10 mouse cellular contexts compared by ENCODE assay signal in genomic region chr7:141612791-141613190, GRCm38 (mm10). TPM values are rescaled to one million over a fixed set of nuclear protein-coding genes. Genes with fewer than 3 reads are reported as not detected.
DNase-seq lines count a peak whose midpoint lies in the region; ATAC-seq and TF ChIP-seq lines count a peak whose summit lies in the region.
"Had no signal": no experiment of that assay in that cellular context is flagged by ENCODE, and none has a peak within 500 bp of the region (broad histone marks: within the 10 kb centered on the region; RNA-seq: fewer than 3 reads in every experiment).

No protein-coding gene starts in this region.

- peak; percentile 26 for DNase-seq in ovary, postnatal 36 days (ENCODE audit: low spot score)
- DNase-seq in ovary, adult 18-20 months (ENCODE audit: low spot score) = no peak
- peak; percentile 81 for DNase-seq in heart, embryonic 10.5 days (ENCODE audit: low spot score)
- no peak for DNase-seq in embryo, embryonic 10 days (ENCODE audit: low spot score)
- DNase-seq in left cerebral cortex, adult 2 months (ENCODE audit: extremely low spot score in 1 of 2, low spot score in 2 of 2) = no peak
- DNase-seq: layer of hippocampus, postnatal 36 days had no signal

- H3K4me2 ChIP-seq in kidney, embryonic 16.5 days (replicated peaks; ENCODE audit: low read depth, low read length) = no peak overlapping the region
- H3K4me2 ChIP-seq in stomach, embryonic 16.5 days (ENCODE audit: low read depth, low read length) = no peak overlapping the region
- H3K4me2 ChIP-seq in hindbrain, embryonic 16.5 days (ENCODE audit: low read length) = no peak overlapping the region
- H3K4me2 ChIP-seq: midbrain, embryonic 12.5 days had no signal

- H3K27ac ChIP-seq in heart, embryonic 10.5 days = no peak overlapping the region
- H3K27ac ChIP-seq in kidney, embryonic 16.5 days (ENCODE audit: low read length) = peak overlapping the region; percentile 70; the same call in 1 of the 2 replicates
- peak overlapping the region; percentile 62 for H3K27ac ChIP-seq in stomach, embryonic 16.5 days (ENCODE audit: low read length)
- H3K27ac ChIP-seq in left cerebral cortex, adult 2 months = no peak overlapping the region
- no peak overlapping the region for H3K27ac ChIP-seq in hindbrain, embryonic 16.5 days (ENCODE audit: low read depth, low read length)
- H3K27ac ChIP-seq: midbrain, embryonic 12.5 days had no signal

- no peaks in the 10 kb centered on the region for H3K9me3 ChIP-seq in heart, embryonic 10.5 days
- no peaks in the 10 kb centered on the region for H3K9me3 ChIP-seq in kidney, embryonic 16.5 days (ENCODE audit: low read length)
- H3K9me3 ChIP-seq in stomach, embryonic 16.5 days (replicated peaks; ENCODE audit: control insufficient read depth, low read length) = no peaks in the 10 kb centered on the region
- H3K9me3 ChIP-seq in hindbrain, embryonic 16.5 days (ENCODE audit: control insufficient read depth, low read length) = no peaks in the 10 kb centered on the region
- H3K9me3 ChIP-seq: midbrain, embryonic 12.5 days had no signal

- WGBS in heart, embryonic 10.5 days = 46% methylated on average over 13 of the region's 13 CpGs
- 47% methylated on average over 13 of the region's 13 CpGs for WGBS in kidney, embryonic 16.5 days
- 52% methylated on average over 13 of the region's 13 CpGs for WGBS in stomach, embryonic 16.5 days
- 75% methylated on average over 13 of the region's 13 CpGs for WGBS in hindbrain, embryonic 16.5 days

- no peak; the same call in 1 of the 2 replicates for ATAC-seq in kidney, embryonic 16.5 days (ENCODE audit: low FRiP score, low TSS enrichment)
- no peak for ATAC-seq in stomach, embryonic 16.5 days (ENCODE audit: insufficient read depth, low FRiP score)
- ATAC-seq in hindbrain, embryonic 16.5 days = no peak

- no peak for TF ChIP-seq CTCF in left cerebral cortex, adult 2 months (IDR thresholded peaks at IDR 0.05)

- intact Hi-C loops in left cerebral cortex, adult 2 months (cut with DNase I) = no loop called here

- H3K36me3 ChIP-seq in heart, embryonic 10.5 days = peaks cover 84% of the 10 kb centered on the region
- peaks cover 58% of the 10 kb centered on the region for H3K36me3 ChIP-seq in kidney, embryonic 16.5 days (ENCODE audit: insufficient read depth, low read length)
- peaks cover 26% of the 10 kb centered on the region for H3K36me3 ChIP-seq in stomach, embryonic 16.5 days (ENCODE audit: control insufficient read depth, insufficient read depth, low read length)
- peaks cover 37% of the 10 kb centered on the region for H3K36me3 ChIP-seq in hindbrain, embryonic 16.5 days (ENCODE audit: control insufficient read depth, insufficient read depth, low read length)

- H3K27me3 ChIP-seq in heart, embryonic 10.5 days (ENCODE audit: insufficient read depth, poor library complexity, severe bottlenecking) = no peaks in the 10 kb centered on the region
- no peaks in the 10 kb centered on the region for H3K27me3 ChIP-seq in kidney, embryonic 16.5 days (ENCODE audit: insufficient read depth, low read length)
- H3K27me3 ChIP-seq in stomach, embryonic 16.5 days (ENCODE audit: control insufficient read depth, insufficient read depth, low read length) = no peaks in the 10 kb centered on the region
- H3K27me3 ChIP-seq in hindbrain, embryonic 16.5 days (replicated peaks; ENCODE audit: control insufficient read depth, insufficient read depth, low read length) = no peaks in the 10 kb centered on the region
- H3K27me3 ChIP-seq: midbrain, embryonic 12.5 days had no signal

- no peak overlapping the region for H3K9ac ChIP-seq in kidney, embryonic 16.5 days (replicated peaks; ENCODE audit: low read length)
- H3K9ac ChIP-seq in stomach, embryonic 16.5 days (ENCODE audit: low read length) = no peak overlapping the region
- no peak overlapping the region for H3K9ac ChIP-seq in hindbrain, embryonic 16.5 days (ENCODE audit: low read depth, low read length)
- H3K9ac ChIP-seq: midbrain, embryonic 12.5 days had no signal

- H3K4me3 ChIP-seq in heart, embryonic 10.5 days = no peak overlapping the region
- no peak overlapping the region for H3K4me3 ChIP-seq in kidney, embryonic 16.5 days (ENCODE audit: low read length)
- H3K4me3 ChIP-seq in stomach, embryonic 16.5 days (replicated peaks; ENCODE audit: low read length) = no peak overlapping the region
- no peak overlapping the region for H3K4me3 ChIP-seq in left cerebral cortex, adult 2 months
- H3K4me3 ChIP-seq in hindbrain, embryonic 16.5 days (ENCODE audit: low read length) = no peak overlapping the region
- H3K4me3 ChIP-seq: midbrain, embryonic 12.5 days had no signal

- H3K4me1 ChIP-seq in heart, embryonic 10.5 days = peaks cover 25% of the 10 kb centered on the region
- peaks cover 28% of the 10 kb centered on the region for H3K4me1 ChIP-seq in kidney, embryonic 16.5 days (ENCODE audit: insufficient read depth, low read length)
- H3K4me1 ChIP-seq in stomach, embryonic 16.5 days (ENCODE audit: control insufficient read depth, insufficient read depth, low read length) = peaks cover 19% of the 10 kb centered on the region
- H3K4me1 ChIP-seq in hindbrain, embryonic 16.5 days (ENCODE audit: control insufficient read depth, insufficient read depth, low read depth, low read length) = peaks cover 4% of the 10 kb centered on the region
- H3K4me1 ChIP-seq: midbrain, embryonic 12.5 days had no signal

RNA-seq across cellular contexts. Expression of gene Muc6, which starts 42.3 kb away (rescaled TPM):
- 0.09 and 0.13 TPM in 2 replicates for polyA plus RNA-seq in heart, embryonic 10.5 days (2016; fragmentation: Nextera tagmentation; extraction: Ambion mirVana)
- polyA plus RNA-seq in kidney, embryonic 16.5 days (2015; fragmentation: Nextera tagmentation; extraction: Ambion mirVana) = 0.24 and 0.26 TPM in 2 replicates
- 3.8 and 6.3 TPM in 2 replicates for polyA plus RNA-seq in stomach, embryonic 16.5 days (2015; fragmentation: Nextera tagmentation; extraction: Ambion mirVana)
- not detected for total RNA-seq in left cerebral cortex, adult 2 months (2021)
- polyA plus RNA-seq in hindbrain, embryonic 16.5 days (2015; fragmentation: Nextera tagmentation; extraction: Ambion mirVana) = 0.19 and 0.29 TPM in 2 replicates
- total RNA-seq: layer of hippocampus, postnatal 36 days had no signal

RNA-seq across cellular contexts. Expression of gene Ap2a2, which starts 50.8 kb away (rescaled TPM):
- 79.5 and 79.9 TPM in 2 replicates for polyA plus RNA-seq in heart, embryonic 10.5 days (2016; fragmentation: Nextera tagmentation; extraction: Ambion mirVana)
- polyA plus RNA-seq in kidney, embryonic 16.5 days (2015; fragmentation: Nextera tagmentation; extraction: Ambion mirVana) = 99.4 and 100 TPM in 2 replicates
- 86.0 and 91.0 TPM in 2 replicates for polyA plus RNA-seq in stomach, embryonic 16.5 days (2015; fragmentation: Nextera tagmentation; extraction: Ambion mirVana)
- total RNA-seq in left cerebral cortex, adult 2 months (2021) = 100 to 1,000 TPM; 191 to 201 TPM
- 118 and 136 TPM in 2 replicates for polyA plus RNA-seq in hindbrain, embryonic 16.5 days (2015; fragmentation: Nextera tagmentation; extraction: Ambion mirVana)

Comparison
In these comparisons a context has a peak if more than half of its experiments do, and no peak if none do; other contexts are left out.
1. DNase-seq: peak in ovary, postnatal 36 days (single experiment) and heart, embryonic 10.5 days (single experiment); none in ovary, adult 18-20 months (single experiment), embryo, embryonic 10 days (single experiment) and left cerebral cortex, adult 2 months (0 of 2).
2. H3K27ac ChIP-seq: peak in kidney, embryonic 16.5 days (single experiment) and stomach, embryonic 16.5 days (single experiment); none in heart, embryonic 10.5 days (single experiment), left cerebral cortex, adult 2 months (single experiment) and hindbrain, embryonic 16.5 days (single experiment).